Mouse (Mus musculus) E14TG2a.4 (cell line): ENCODE data around the gene Ank2.

ENCODE experiments used
- CTCF ChIP-seq: conservative IDR thresholded peaks from 2 replicates; pipeline ENCODE4 v1.5.1; 2014; ENCODE audit warnings: low read length
- NANOG ChIP-seq: IDR thresholded peaks from 2 replicates; pipeline ENCODE4 v1.6.1; 2014; ENCODE audit warnings: borderline replicate concordance, low read length, mixed read lengths

DNA sequence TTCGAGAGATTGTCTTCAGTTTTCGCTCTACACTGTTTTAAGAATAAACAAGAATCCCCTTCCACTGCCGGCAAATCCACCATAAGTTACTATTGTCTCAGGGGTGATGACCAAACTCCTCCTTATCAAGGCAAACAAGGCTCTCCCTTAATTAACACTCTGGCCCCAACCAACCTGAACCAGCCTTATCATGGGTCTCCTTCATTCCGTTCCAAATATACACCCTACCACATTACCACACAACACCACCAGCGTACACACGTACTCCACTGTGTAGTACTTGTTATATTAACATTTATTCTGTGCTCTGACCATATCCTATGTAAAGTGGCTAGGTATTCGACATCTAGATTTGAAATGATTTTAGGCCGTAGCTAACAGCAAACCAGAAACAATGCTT is 30.6 kb downstream of the Ank2 start:
- TF ChIP-seq CTCF, result no peak
- no peak for TF ChIP-seq NANOG
